Mouse (Mus musculus): ENCODE measurements around the gene Bcl3. TPM values are rescaled to one million over a fixed set of nuclear protein-coding genes. Genes with fewer than 3 reads are reported as not detected.

Gene Bcl3
- polyA plus RNA-seq (2015; fragmentation: Nextera tagmentation; extraction: Ambion mirVana): 3.3 and 3.9 TPM in 2 replicates

- 1% methylated on average over 24 of the region's 42 CpGs for WGBS
- peaks cover 40% of the 10 kb centered on the region for H3K4me1 ChIP-seq (ENCODE audit: insufficient read depth, low read length)
Measured at GRCm38 (mm10) chr7:19822604-19823058, at the start of gene Bcl3. Gene Bcl3 (minus strand): TSS chr7:19822770.

GRCm38 (mm10) chr7:19871943-19872601 lies 49.5 kb upstream of the Bcl3 start:
- Histone ChIP-seq H3K4me2 (replicated peaks; ENCODE audit: low read depth, low read length) (no peak overlapping the region), H3K27me3 (ENCODE audit: insufficient read depth, low read length) (no peaks in the 10 kb centered on the region), H3K9me3 (ENCODE audit: low read length) (no peaks in the 10 kb centered on the region), H3K9ac (replicated peaks; ENCODE audit: low read length) (no peak overlapping the region), H3K4me1 (ENCODE audit: insufficient read depth, low read length) (no peaks in the 10 kb centered on the region), H3K36me3 (ENCODE audit: insufficient read depth, low read length) (no peaks in the 10 kb centered on the region), H3K4me3 (ENCODE audit: low read length) (no peak overlapping the region), H3K27ac (ENCODE audit: low read length) (no peak overlapping the region)
- 49% methylated on average over 5 of the region's 5 CpGs for WGBS
- no peak for ATAC-seq (ENCODE audit: low FRiP score, low TSS enrichment)

More at GRCm38 (mm10) chr7:19822604-19823058, at the start of gene Bcl3:
- peaks cover 4% of the 10 kb centered on the region; the same call in 1 of the 2 replicates for H3K9me3 ChIP-seq (ENCODE audit: low read length)
- peak within 1 kb of the TSS; percentile 41 for H3K4me3 ChIP-seq (ENCODE audit: low read length)
- peak within 1 kb of the TSS; percentile 76 for H3K4me2 ChIP-seq (replicated peaks; ENCODE audit: low read depth, low read length)
- peak within 1 kb of the TSS; percentile 66 for H3K9ac ChIP-seq (replicated peaks; ENCODE audit: low read length)
- no peak for ATAC-seq (ENCODE audit: low FRiP score, low TSS enrichment)
- H3K27me3 ChIP-seq (ENCODE audit: insufficient read depth, low read length): peaks cover 10% of the 10 kb centered on the region
- H3K27ac ChIP-seq (ENCODE audit: low read length): peak within 1 kb of the TSS; percentile 88
- no peaks in the 10 kb centered on the region for H3K36me3 ChIP-seq (ENCODE audit: insufficient read depth, low read length)

GRCm38 (mm10) chr7:19871137-19871621 lies 48.6 kb upstream of the Bcl3 start:
- no peaks in the 10 kb centered on the region for H3K36me3 ChIP-seq (ENCODE audit: insufficient read depth, low read length)
- H3K27me3 ChIP-seq (ENCODE audit: insufficient read depth, low read length): no peaks in the 10 kb centered on the region
- WGBS: 61% methylated on average over 10 of the region's 10 CpGs
- no peak overlapping the region for H3K4me3 ChIP-seq (ENCODE audit: low read length)
- no peaks in the 10 kb centered on the region for H3K9me3 ChIP-seq (ENCODE audit: low read length)
- no peak overlapping the region for H3K9ac ChIP-seq (replicated peaks; ENCODE audit: low read length)
- H3K4me2 ChIP-seq (replicated peaks; ENCODE audit: low read depth, low read length): no peak overlapping the region
- no peak for ATAC-seq (ENCODE audit: low FRiP score, low TSS enrichment)
- no peak overlapping the region for H3K27ac ChIP-seq (ENCODE audit: low read length)
- no peaks in the 10 kb centered on the region for H3K4me1 ChIP-seq (ENCODE audit: insufficient read depth, low read length)

GRCm38 (mm10) chr7:19867751-19868399 lies 45.3 kb upstream of the Bcl3 start:
- Histone ChIP-seq H3K4me3 (ENCODE audit: low read length) (no peak overlapping the region), H3K9me3 (ENCODE audit: low read length) (no peaks in the 10 kb centered on the region), H3K36me3 (ENCODE audit: insufficient read depth, low read length) (no peaks in the 10 kb centered on the region), H3K4me1 (ENCODE audit: insufficient read depth, low read length) (no peaks in the 10 kb centered on the region), H3K27me3 (ENCODE audit: insufficient read depth, low read length) (no peaks in the 10 kb centered on the region), H3K4me2 (replicated peaks; ENCODE audit: low read depth, low read length) (no peak overlapping the region), H3K9ac (replicated peaks; ENCODE audit: low read length) (no peak overlapping the region), H3K27ac (ENCODE audit: low read length) (no peak overlapping the region)
- 82% methylated on average over 16 of the region's 16 CpGs for WGBS
- ATAC-seq (ENCODE audit: low FRiP score, low TSS enrichment): no peak

GRCm38 (mm10) chr7:19866490-19866889 lies 43.9 kb upstream of the Bcl3 start:
- Histone ChIP-seq H3K27me3 (ENCODE audit: insufficient read depth, low read length) (no peaks in the 10 kb centered on the region), H3K4me3 (ENCODE audit: low read length) (no peak overlapping the region), H3K36me3 (ENCODE audit: insufficient read depth, low read length) (no peaks in the 10 kb centered on the region), H3K27ac (ENCODE audit: low read length) (no peak overlapping the region), H3K9me3 (ENCODE audit: low read length) (no peaks in the 10 kb centered on the region), H3K4me2 (replicated peaks; ENCODE audit: low read depth, low read length) (no peak overlapping the region), H3K4me1 (ENCODE audit: insufficient read depth, low read length) (no peaks in the 10 kb centered on the region), H3K9ac (replicated peaks; ENCODE audit: low read length) (no peak overlapping the region)
- 64% methylated on average over 6 of the region's 6 CpGs for WGBS
- ATAC-seq (ENCODE audit: low FRiP score, low TSS enrichment): no peak

- Histone ChIP-seq H3K4me1 (ENCODE audit: insufficient read depth, low read length) (no peaks in the 10 kb centered on the region), H3K4me2 (replicated peaks; ENCODE audit: low read depth, low read length) (no peak overlapping the region), H3K9ac (replicated peaks; ENCODE audit: low read length) (no peak overlapping the region), H3K4me3 (ENCODE audit: low read length) (no peak overlapping the region), H3K9me3 (ENCODE audit: low read length) (no peaks in the 10 kb centered on the region), H3K27ac (ENCODE audit: low read length) (no peak overlapping the region), H3K36me3 (ENCODE audit: insufficient read depth, low read length) (no peaks in the 10 kb centered on the region), H3K27me3 (ENCODE audit: insufficient read depth, low read length) (no peaks in the 10 kb centered on the region)
- no peak for ATAC-seq (ENCODE audit: low FRiP score, low TSS enrichment)
- 78% methylated on average over 8 of the region's 8 CpGs for WGBS
Measured at GRCm38 (mm10) chr7:19865246-19866036, 42.9 kb upstream of the Bcl3 start.

GRCm38 (mm10) chr7:19864241-19864640 lies 41.7 kb upstream of the Bcl3 start:
- H3K27ac ChIP-seq (ENCODE audit: low read length): no peak overlapping the region
- no peaks in the 10 kb centered on the region for H3K9me3 ChIP-seq (ENCODE audit: low read length)
- WGBS: 40% methylated on average over 2 of the region's 2 CpGs
- no peak overlapping the region for H3K9ac ChIP-seq (replicated peaks; ENCODE audit: low read length)
- no peak for ATAC-seq (ENCODE audit: low FRiP score, low TSS enrichment)
- no peaks in the 10 kb centered on the region for H3K27me3 ChIP-seq (ENCODE audit: insufficient read depth, low read length)
- H3K36me3 ChIP-seq (ENCODE audit: insufficient read depth, low read length): no peaks in the 10 kb centered on the region
- no peaks in the 10 kb centered on the region for H3K4me1 ChIP-seq (ENCODE audit: insufficient read depth, low read length)
- H3K4me3 ChIP-seq (ENCODE audit: low read length): no peak overlapping the region
- no peak overlapping the region for H3K4me2 ChIP-seq (replicated peaks; ENCODE audit: low read depth, low read length)

GRCm38 (mm10) chr7:19861199-19861598 lies 38.6 kb upstream of the Bcl3 start, which contains the start of gene Ceacam16:
Gene Ceacam16 (minus strand): TSS chr7:19861299.
- Histone ChIP-seq H3K9me3 (ENCODE audit: low read length) (no peaks in the 10 kb centered on the region), H3K9ac (replicated peaks; ENCODE audit: low read length) (no peak within 1 kb of the TSS), H3K4me1 (ENCODE audit: insufficient read depth, low read length) (no peaks in the 10 kb centered on the region), H3K4me2 (replicated peaks; ENCODE audit: low read depth, low read length) (no peak within 1 kb of the TSS), H3K27ac (ENCODE audit: low read length) (no peak within 1 kb of the TSS), H3K27me3 (ENCODE audit: insufficient read depth, low read length) (no peaks in the 10 kb centered on the region), H3K4me3 (ENCODE audit: low read length) (no peak within 1 kb of the TSS), H3K36me3 (ENCODE audit: insufficient read depth, low read length) (no peaks in the 10 kb centered on the region)
- ATAC-seq (ENCODE audit: low FRiP score, low TSS enrichment): no peak
- WGBS: 79% methylated on average over 9 of the region's 9 CpGs

GRCm38 (mm10) chr7:19859740-19860139 lies 37.2 kb upstream of the Bcl3 start:
- no peak overlapping the region for H3K27ac ChIP-seq (ENCODE audit: low read length)
- no peaks in the 10 kb centered on the region for H3K9me3 ChIP-seq (ENCODE audit: low read length)
- no peak overlapping the region for H3K4me2 ChIP-seq (replicated peaks; ENCODE audit: low read depth, low read length)
- 68% methylated on average over 10 of the region's 10 CpGs for WGBS
- H3K36me3 ChIP-seq (ENCODE audit: insufficient read depth, low read length): no peaks in the 10 kb centered on the region
- no peak overlapping the region for H3K9ac ChIP-seq (replicated peaks; ENCODE audit: low read length)
- no peak for ATAC-seq (ENCODE audit: low FRiP score, low TSS enrichment)
- no peak overlapping the region for H3K4me3 ChIP-seq (ENCODE audit: low read length)
- H3K27me3 ChIP-seq (ENCODE audit: insufficient read depth, low read length): no peaks in the 10 kb centered on the region
- no peaks in the 10 kb centered on the region for H3K4me1 ChIP-seq (ENCODE audit: insufficient read depth, low read length)

All from kidney, embryonic 16.5 days (tissue).